Mouse (Mus musculus) forelimb bud, embryonic 11.5 days (tissue): ENCODE measurements around the gene Srrm2.
A peak's percentile ranks its signal among the peaks of the same experiment; 100 is the strongest.

Source experiments
- DNase-seq: peaks from one replicate; pipeline ENCODE4 v3.0.0-alpha.2; 2012; ENCODE audit warnings: low read depth, low spot score

Gene Srrm2

GRCm38 (mm10) chr17:23804426-23805085, 14.2 kb downstream of the Srrm2 start:
- DNase-seq, result no peak

- no peak for DNase-seq
Measured at GRCm38 (mm10) chr17:23806867-23807266, 16.5 kb downstream of the Srrm2 start.

GRCm38 (mm10) chr17:23807918-23808317, 17.6 kb downstream of the Srrm2 start:
- DNase-seq, result no peak

DNA sequence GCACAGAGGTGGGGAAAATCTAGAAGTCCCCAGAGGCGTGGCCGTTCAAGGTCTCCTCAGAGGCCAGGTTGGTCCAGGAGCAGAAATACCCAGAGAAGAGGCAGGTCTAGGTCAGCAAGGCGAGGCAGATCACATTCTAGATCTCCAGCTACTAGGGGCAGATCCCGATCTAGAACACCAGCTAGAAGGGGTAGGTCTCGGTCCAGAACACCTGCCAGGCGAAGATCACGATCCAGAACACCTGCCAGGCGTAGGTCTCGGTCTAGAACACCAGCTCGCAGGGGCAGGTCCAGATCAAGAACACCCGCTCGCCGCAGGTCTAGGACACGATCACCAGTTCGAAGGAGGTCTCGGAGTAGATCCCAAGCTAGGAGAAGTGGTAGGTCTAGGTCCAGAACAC, 25.3 kb downstream of the Srrm2 start:
- DNase-seq, result no peak

DNA sequence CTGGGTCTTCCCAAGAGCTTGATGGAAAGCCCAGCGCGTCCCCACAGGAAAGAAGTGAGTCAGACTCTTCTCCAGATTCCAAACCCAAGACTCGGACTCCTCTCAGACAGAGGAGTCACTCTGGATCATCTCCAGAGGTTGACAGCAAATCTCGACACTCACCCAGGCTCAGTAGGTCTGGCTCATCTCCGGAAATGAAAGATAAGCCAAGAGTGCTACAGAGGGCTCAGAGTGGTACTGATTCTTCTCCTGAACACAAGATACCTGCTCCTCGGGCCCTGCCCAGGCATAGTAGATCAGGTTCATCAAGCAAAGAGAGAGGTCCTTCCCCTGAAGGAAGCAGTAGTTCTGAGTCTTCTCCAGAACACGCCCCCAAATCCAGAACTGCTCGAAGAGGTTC, 28.2 kb downstream of the Srrm2 start:
- no peak for DNase-seq

DNA sequence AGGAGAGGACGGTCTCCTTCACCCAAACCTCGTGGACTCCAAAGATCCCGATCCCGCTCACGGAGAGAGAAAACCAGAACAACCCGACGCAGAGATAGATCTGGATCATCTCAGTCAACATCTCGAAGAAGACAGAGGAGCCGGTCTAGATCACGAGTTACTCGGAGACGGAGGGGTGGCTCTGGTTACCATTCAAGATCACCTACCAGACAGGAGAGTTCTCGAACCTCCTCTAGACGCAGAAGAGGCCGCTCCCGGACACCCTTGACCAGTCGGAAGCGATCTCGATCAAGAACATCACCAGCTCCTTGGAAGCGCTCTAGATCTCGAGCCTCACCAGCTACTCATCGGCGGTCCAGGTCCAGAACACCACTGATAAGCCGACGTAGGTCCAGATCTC, 28.9 kb downstream of the Srrm2 start:
- no peak for DNase-seq

GRCm38 (mm10) chr17:23820731-23821130, 30.4 kb downstream of the Srrm2 start:
- no peak for DNase-seq

DNA sequence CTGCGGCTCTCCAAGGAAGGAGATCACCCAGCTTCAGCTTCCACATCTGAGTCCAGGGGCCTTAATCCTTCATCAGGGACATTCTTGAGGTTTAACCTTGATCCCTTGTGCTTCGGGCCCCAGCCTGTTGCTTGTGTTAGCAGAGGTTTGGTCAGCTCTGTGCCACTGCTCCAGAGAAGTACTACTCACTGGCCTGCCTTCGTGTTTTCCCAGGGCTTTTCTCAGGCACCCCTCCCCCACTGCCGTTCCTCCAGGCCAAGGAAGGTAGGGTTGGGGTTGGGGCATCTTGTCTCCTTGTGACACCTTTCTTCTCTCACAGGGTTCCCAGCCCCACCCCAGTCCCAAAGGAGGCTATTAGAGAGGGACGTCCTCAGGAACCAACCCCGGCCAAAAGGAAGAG, 31.8 kb downstream of the Srrm2 start:
- DNase-seq, result no peak

GRCm38 (mm10) chr17:23823018-23823417, 32.7 kb downstream of the Srrm2 start:
- DNase-seq, result no peak

GRCm38 (mm10) chr17:23823614-23824013, 33.3 kb downstream of the Srrm2 start:
- no peak for DNase-seq

GRCm38 (mm10) chr17:23825591-23825990, 35.3 kb downstream of the Srrm2 start:
- no peak for DNase-seq

- peak; percentile 44 for DNase-seq
Measured at GRCm38 (mm10) chr17:23828271-23829001, 38.1 kb downstream of the Srrm2 start.

- DNase-seq, result peak; percentile 86
Measured at GRCm38 (mm10) chr17:23829064-23829619, 38.8 kb downstream of the Srrm2 start, which contains the start of gene Elob. Gene Elob (minus strand): TSS chr17:23829136.

DNA sequence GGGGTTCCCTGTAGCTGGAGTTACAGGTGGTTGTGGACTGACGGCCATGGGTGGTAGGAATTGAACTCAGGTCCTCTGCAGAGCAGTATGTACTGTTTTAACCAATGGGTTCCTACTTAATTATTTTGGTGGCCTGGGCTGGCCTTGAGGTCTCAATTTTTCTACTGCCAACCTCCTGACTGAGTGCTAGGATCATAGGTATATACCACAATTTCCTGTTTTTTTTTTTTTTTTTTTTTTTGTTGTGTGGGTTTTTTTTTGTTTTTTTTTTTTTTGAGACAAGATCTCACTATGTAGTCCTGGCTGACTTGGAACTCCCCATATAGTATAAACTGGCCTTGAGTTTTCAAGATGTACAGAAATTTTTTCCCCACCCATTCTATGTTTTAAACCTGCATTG, 40.9 kb downstream of the Srrm2 start:
- DNase-seq, result no peak

DNA sequence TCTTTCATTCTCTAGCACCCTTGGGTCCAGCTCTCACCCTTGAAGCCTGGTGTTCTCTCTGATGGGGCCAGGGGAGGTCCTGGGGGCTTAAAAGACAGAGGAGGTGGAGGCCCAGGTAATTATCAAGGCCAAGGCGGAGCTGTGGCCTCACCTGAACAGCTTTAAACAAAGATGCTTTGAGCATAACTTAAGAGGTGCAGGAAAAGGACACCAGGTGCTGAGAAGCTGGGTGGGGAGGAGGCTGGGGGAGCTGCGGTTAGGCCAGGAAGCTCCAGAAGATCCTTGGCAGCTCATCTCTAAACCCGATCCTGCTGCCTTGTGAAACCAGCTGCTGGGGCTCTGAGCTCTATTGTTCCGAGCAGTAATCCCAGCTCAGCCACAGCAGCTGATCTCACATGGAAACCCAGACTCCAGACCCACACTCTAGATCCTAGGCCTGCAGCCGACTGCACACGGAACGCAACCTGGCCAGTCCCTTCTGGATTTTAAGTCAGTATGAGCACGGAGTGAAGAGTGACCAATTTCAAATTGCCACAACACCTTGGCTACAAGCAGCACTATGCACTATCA, 45.8 kb downstream of the Srrm2 start, which contains the start of gene Prss33:
Gene Prss33 (minus strand): TSS at position 51 of the 570 bp plus-strand sequence.
- no peak for DNase-seq

DNA sequence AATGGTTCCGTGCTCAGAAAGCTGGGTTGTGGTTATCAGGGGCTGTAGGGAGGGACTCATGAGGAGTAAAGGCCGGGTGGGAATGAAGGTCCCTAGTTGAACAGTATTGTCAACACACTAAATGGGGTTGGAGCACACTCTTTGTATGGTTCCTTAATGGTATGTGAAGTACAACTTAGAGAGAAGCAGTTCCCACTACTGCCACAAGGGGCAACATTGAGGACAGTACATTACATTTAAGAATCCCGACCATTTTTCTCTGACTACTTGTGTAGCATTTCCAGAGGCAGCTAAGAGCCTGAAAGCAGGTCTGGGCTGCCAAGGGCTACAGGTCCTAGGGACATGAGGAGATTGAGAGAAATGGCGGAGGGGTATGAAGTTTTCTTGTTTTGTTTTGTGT, 50.8 kb downstream of the Srrm2 start:
- DNase-seq, result peak; percentile 82

DNA sequence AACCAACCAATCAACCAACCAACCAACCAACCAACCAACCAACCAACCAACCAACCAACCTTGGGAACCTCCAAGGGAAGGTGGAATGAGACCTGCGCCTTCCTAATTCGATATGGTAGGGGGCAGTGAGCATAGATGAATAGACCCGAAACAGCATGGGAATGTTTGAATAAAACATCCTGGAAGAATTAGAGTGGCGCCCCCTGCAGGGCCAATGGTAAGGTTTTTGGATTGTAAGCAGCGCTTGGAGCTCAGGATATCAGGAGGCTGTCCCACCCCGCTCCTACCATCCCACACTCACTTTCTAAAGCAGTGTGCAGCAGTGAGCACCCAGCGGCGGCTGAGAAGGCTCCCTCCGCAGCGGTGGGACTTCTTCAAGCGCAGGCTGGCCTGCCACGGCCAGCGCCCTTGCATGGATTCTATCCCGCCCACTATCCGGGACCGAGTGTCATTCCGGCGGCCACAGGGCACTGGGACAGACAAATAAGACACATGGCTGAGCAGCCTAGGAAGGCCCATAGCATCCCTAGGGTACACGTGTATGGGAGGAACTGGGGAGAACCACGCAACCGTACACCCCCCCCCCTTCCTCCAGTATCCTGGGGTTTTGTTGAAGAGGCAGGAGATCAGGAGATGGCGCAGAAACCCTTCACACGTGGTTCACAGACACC, 52.9 kb downstream of the Srrm2 start:
- DNase-seq, result peak; percentile 52

DNA sequence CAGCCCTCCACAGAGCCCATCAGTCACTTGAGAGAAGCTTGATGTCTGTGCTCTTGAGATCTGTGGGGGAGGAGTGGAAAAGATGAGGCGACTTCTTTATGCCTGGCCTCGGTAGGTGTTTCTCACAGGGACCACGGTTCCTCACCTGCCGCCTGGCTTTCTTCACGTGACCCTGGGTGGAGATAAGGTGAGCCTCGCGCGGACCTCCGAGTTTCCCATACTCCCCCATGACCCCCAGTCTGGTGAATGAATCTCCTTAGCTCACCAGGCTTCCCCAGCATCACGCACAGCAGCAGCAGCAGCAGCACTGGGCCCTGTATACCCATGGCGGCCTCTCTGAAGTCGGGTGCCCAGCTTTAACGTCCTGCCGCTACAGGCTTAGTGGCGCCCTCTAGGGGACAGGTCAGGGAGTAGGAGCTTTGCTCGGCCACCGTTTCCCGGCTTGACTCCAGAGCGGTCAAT, 53.5 kb downstream of the Srrm2 start, which contains the start of the genes Prss32 and Prss41:
Gene Prss32 (plus strand): TSS at position 44 of the 462 bp plus-strand sequence.
Gene Prss41 (minus strand): TSS at position 361 of the 462 bp plus-strand sequence.
- DNase-seq, result peak; percentile 72

DNA sequence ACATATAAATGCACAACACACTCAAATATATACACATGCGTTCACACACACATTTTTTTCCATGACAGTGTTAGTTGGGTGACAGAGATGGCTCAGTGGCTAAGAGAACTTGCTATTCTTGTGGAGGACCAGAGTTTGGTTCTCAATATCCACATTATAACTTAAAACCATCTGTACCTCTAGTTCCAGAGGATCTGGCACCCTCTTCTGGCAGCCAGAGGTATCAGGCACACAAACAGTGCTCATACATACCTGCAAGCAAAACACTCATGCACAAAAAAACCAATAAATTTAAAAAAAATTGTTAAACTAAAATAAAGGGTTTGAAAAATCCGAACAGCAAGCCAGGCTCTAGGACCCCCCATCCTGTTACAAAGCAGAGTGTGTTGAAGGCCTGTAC, 59.7 kb downstream of the Srrm2 start:
- no peak for DNase-seq

DNA sequence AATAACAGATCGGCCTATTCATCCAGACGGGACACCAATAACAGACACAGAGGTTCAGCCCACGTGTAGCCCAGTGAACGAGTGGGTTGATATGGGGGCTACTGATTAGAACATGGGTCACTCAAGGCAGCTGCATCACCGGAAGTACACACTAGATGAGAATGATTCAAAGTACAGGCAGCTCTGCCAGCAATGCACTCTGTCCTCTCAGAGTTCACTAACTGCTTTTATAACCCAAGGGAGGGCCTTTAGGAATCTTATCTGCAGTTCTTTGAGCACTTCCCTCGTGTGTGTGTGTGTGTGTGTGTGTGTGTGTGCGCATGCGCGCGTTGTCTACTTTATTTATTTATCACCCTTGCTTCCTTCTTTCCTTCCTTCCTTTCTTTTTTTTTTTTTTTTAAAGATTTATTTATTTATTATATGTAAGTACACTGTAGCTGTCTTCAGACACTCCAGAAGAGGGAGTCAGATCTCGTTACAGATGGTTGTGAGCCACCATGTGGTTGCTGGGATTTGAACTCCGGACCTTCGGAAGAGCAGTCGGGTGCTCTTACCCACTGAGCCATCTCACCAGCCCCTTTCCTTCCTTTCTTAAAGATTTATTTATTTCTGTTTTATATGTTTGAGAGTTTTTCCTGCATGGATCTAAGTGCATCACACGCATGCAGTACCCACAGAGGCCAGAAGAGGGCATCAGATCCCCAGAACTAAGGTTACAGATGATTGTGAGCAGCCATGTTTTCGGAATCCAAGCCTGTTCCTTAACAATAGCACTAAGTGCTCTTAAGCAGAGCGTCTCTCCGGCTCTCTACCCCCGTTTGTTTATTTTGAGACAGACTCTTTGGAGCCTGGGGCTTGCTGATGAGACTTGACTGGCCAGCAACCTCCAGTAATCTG, 60.8 kb downstream of the Srrm2 start:
- DNase-seq, result peak; percentile 75

DNA sequence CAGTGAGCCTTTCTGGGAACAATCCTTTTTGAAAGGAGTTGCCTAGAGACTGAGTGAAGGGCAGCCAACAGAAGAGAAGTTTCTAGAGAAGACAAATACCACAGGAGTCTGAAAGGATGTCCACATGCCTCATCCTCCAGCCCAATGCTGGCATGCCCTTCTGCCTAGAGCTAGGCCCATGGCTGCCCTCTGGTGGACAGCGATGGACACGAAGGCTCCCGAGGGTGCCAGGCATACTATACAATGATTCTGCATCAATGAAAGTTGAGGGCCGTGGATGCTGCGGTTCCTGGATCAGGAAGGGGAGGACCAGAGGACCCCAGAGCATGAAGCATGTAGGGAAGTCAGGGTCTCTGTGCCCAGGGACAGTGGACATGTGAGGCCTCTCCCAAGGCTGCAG, 63.0 kb downstream of the Srrm2 start:
- DNase-seq, result peak; percentile 24
